Comparison of ENCODE assay signal across 23 mouse cellular contexts in genomic region chr16:86404309-86404708, GRCm38 (mm10).
"Had no signal": no experiment of that assay in that cellular context is flagged by ENCODE, and none has a peak within 500 bp of the region (broad histone marks: within the 10 kb centered on the region; RNA-seq: fewer than 3 reads in every experiment).

No protein-coding gene starts in this region.

- H3K36me3 ChIP-seq: limb, embryonic 10.5 days; limb, embryonic 13.5 days; liver, embryonic 13.5 days; midbrain, embryonic 10.5 days; midbrain, embryonic 13.5 days; neural tube, embryonic 13.5 days; stomach, embryonic 15.5 days had no signal

- H3K9me3 ChIP-seq: limb, embryonic 10.5 days; limb, embryonic 13.5 days; liver, embryonic 13.5 days; megakaryocyte, embryonic 14.5 days; midbrain, embryonic 10.5 days; midbrain, embryonic 13.5 days; neural tube, embryonic 13.5 days; stomach, embryonic 15.5 days had no signal

- H3K4me2 ChIP-seq: limb, embryonic 13.5 days; liver, embryonic 13.5 days; lung, embryonic 14.5 days; midbrain, embryonic 13.5 days; neural tube, embryonic 13.5 days; stomach, embryonic 15.5 days had no signal

- H3K27ac ChIP-seq: hindbrain, postnatal 0 days; layer of hippocampus, adult 2 months; limb, embryonic 10.5 days; limb, embryonic 13.5 days; liver, embryonic 13.5 days; macrophage; midbrain, embryonic 10.5 days; midbrain, embryonic 13.5 days; neural tube, embryonic 13.5 days; stomach, embryonic 15.5 days had no signal

- H3K4me1 ChIP-seq: limb, embryonic 10.5 days; limb, embryonic 13.5 days; liver, embryonic 13.5 days; midbrain, embryonic 10.5 days; midbrain, embryonic 13.5 days; neural tube, embryonic 13.5 days; stomach, embryonic 15.5 days had no signal

- ATAC-seq: hindbrain, postnatal 0 days; inflammation-experienced regulatory T-cells, adult 6 months; intestine, embryonic 16.5 days; lung, postnatal 0 days; midbrain, embryonic 13.5 days; midbrain, embryonic 16.5 days had no signal

- DNase-seq: layer of hippocampus, adult 9-11 months; liver; liver, embryonic 13.5 days; lung, embryonic 14.5 days; retina, postnatal 1 day; right cerebral cortex, postnatal 25 days; spleen, adult 18-20 months; thymus, postnatal 36 days had no signal

- H3K4me3 ChIP-seq: layer of hippocampus, adult 2 months; limb, embryonic 10.5 days; limb, embryonic 13.5 days; liver, embryonic 13.5 days; megakaryocyte, embryonic 14.5 days; midbrain, embryonic 10.5 days; midbrain, embryonic 13.5 days; myocyte; neural tube, embryonic 13.5 days; stomach, embryonic 15.5 days had no signal

- H3K9ac ChIP-seq: limb, embryonic 13.5 days; liver, embryonic 13.5 days; lung, embryonic 14.5 days; midbrain, embryonic 13.5 days; neural tube, embryonic 13.5 days; stomach, embryonic 15.5 days had no signal

- H3K27me3 ChIP-seq: limb, embryonic 13.5 days; liver, embryonic 13.5 days; megakaryocyte, embryonic 14.5 days; midbrain, embryonic 13.5 days; neural tube, embryonic 13.5 days; stomach, embryonic 15.5 days had no signal
